Mouse (Mus musculus) CH12.LX (cell line): ENCODE measurements around the gene Gm4881. TPM values are rescaled to one million over a fixed set of nuclear protein-coding genes. Genes with fewer than 3 reads are reported as not detected.
A peak's percentile ranks its signal among the peaks of the same experiment; 100 is the strongest.

Experiments
- DNase-seq: peaks from one replicate; pipeline ENCODE4 v3.0.0-alpha.2; 2013; ENCODE audit errors: extremely low read depth
- H3K27ac ChIP-seq: 2 replicates; pipeline ENCODE4 v1.5.1; 2012; ENCODE audit warnings: low read depth, mild to moderate bottlenecking, control low read depth, moderate library complexity; ENCODE audit not compliant: insufficient read depth
- H3K27me3 ChIP-seq: replicated peaks from 2 replicates; pipeline ENCODE3; 2012; ENCODE audit warnings: inconsistent platforms
- H3K36me3 ChIP-seq, 2 experiments: replicated peaks in 1 of 2; 2 replicates each; pipeline versions ENCODE3 to v1.6.1; 2012; ENCODE audit warnings: inconsistent platforms in 1 of 2, low read length in 1 of 2, mild to moderate bottlenecking in 1 of 2, mixed read lengths in 1 of 2, moderate library complexity in 1 of 2; ENCODE audit not compliant: control insufficient read depth in 1 of 2, insufficient read depth in 1 of 2
- H3K4me1 ChIP-seq, 2 experiments: 2 replicates each; pipeline ENCODE4 v1.6.1; 2012; ENCODE audit warnings: inconsistent platforms in 1 of 2, moderate library complexity in 1 of 2; ENCODE audit not compliant: insufficient read depth in 2 of 2, control insufficient read depth in 1 of 2
- H3K4me2 ChIP-seq: 2 replicates; pipeline ENCODE4 v1.6.1; 2012; ENCODE audit warnings: low read depth, mild to moderate bottlenecking, control low read depth; ENCODE audit not compliant: poor library complexity, insufficient read depth, severe bottlenecking
- H3K4me3 ChIP-seq, 3 experiments: fragments of 150-350 bp in 1 of 3; sonication (generic) in 1 of 3; replicated peaks in 1 of 3; 2 replicates each; pipeline versions ENCODE3 to v1.5.1; 2011 to 2012; ENCODE audit warnings: low read depth in 2 of 3, low read length in 2 of 3, mild to moderate bottlenecking in 2 of 3, moderate library complexity in 2 of 3, control low read depth in 1 of 3, improper control_type of control experiment in 1 of 3, inconsistent platforms in 1 of 3, mixed read lengths in 1 of 3; ENCODE audit not compliant: poor library complexity in 1 of 3
- H3K79me2 ChIP-seq: replicated peaks from 2 replicates; pipeline ENCODE4 v1.6.1; 2012; ENCODE audit warnings: mild to moderate bottlenecking, moderate library complexity; ENCODE audit not compliant: control insufficient read depth, poor library complexity, insufficient read depth, severe bottlenecking; ENCODE audit errors: extremely low read depth
- H3K9ac ChIP-seq: 2 replicates; pipeline ENCODE4 v1.6.1; 2012; ENCODE audit warnings: low read depth, mild to moderate bottlenecking, control low read depth, moderate library complexity; ENCODE audit not compliant: insufficient read depth
- H3K9me3 ChIP-seq: replicated peaks from 2 replicates; pipeline ENCODE3; 2012; ENCODE audit warnings: low read length, inconsistent platforms, mixed read lengths
- CHD1 ChIP-seq: IDR thresholded peaks from 2 replicates; pipeline ENCODE4 v1.6.1; 2012; ENCODE audit warnings: low read depth, low read length, improper control_type of control experiment, inconsistent platforms
- EP300 ChIP-seq: IDR thresholded peaks from 2 replicates; pipeline ENCODE4 v1.6.1; 2011; ENCODE audit warnings: low read length, improper control_type of control experiment
- JUN ChIP-seq: IDR thresholded peaks from 2 replicates; pipeline ENCODE4 v1.6.1; 2011; ENCODE audit warnings: low read depth, mild to moderate bottlenecking, low read length, improper control_type of control experiment, moderate library complexity; ENCODE audit not compliant: insufficient read depth
- MAX ChIP-seq: IDR thresholded peaks from 2 replicates; pipeline ENCODE4 v1.6.1; 2011; ENCODE audit warnings: low read length, improper control_type of control experiment
- NELFE ChIP-seq: IDR thresholded peaks from 2 replicates; pipeline ENCODE4 v1.6.1; 2011; ENCODE audit warnings: low read depth, low read length, improper control_type of control experiment
- POLR2A ChIP-seq: IDR thresholded peaks from 2 replicates; pipeline ENCODE4 v1.6.1; 2011; ENCODE audit warnings: low read depth, mild to moderate bottlenecking, improper control_type of control experiment, low read length
- RAD21 ChIP-seq: IDR thresholded peaks from 2 replicates; pipeline ENCODE4 v1.6.1; 2011; ENCODE audit warnings: low read depth, mild to moderate bottlenecking, low read length, improper control_type of control experiment, moderate library complexity
- RCOR1 ChIP-seq: conservative IDR thresholded peaks from 2 replicates; pipeline ENCODE4 v1.6.1; 2012; ENCODE audit warnings: low read depth, mild to moderate bottlenecking, inconsistent platforms, low read length, improper control_type of control experiment
- SIN3A ChIP-seq: IDR thresholded peaks from 2 replicates; pipeline ENCODE4 v1.6.1; 2012; ENCODE audit warnings: low read length, improper control_type of control experiment, inconsistent platforms
- SMC3 ChIP-seq: IDR thresholded peaks from 2 replicates; pipeline ENCODE4 v1.6.1; 2011; ENCODE audit warnings: low read depth, low read length, improper control_type of control experiment
- TBP ChIP-seq: conservative IDR thresholded peaks from 2 replicates; pipeline ENCODE4 v1.6.1; 2011; ENCODE audit warnings: low read depth, low read length, improper control_type of control experiment
- dilution Hi-C: fragments of 300-500 bp; cut with MboI; formaldehyde crosslinking; loops from 2 replicates; pipeline ENCODE4 v1.14.3; 2020; ENCODE audit warnings: low sequenced_read_pairs; ENCODE audit not compliant: extremely low pct_unique_long_range_greater_than_20kb, extremely low pct_ligation_motif_present
- in situ Hi-C: fragments of 300-500 bp; cut with MboI; formaldehyde crosslinking; loops from 3 replicates; pipeline ENCODE4 v1.14.3; 2019; ENCODE audit warnings: low sequenced_read_pairs, low pct_ligation_motif_present, low pct_unique_long_range_greater_than_20kb, mixed read lengths
- polyA plus RNA-seq: library from polyadenylated mRNA; unstranded; fragments of >175 nt; gene quantifications from 2 replicates; pipeline ENCODE4 v1.2.1, GENCODE M21; 2012; ENCODE audit warnings: low read depth; ENCODE audit not compliant: insufficient read length
- total RNA-seq, 2 experiments: library from RNA; depleted of rRNA; stranded (reverse); fragments of 300-350 nt in 1 of 2; fragments of >200 nt in 1 of 2; gene quantifications; 2 replicates each; pipeline ENCODE4 v1.2.3; 2012 to 2014

Gm4881 gene
- total and polyA plus RNA-seq, 3 experiments, result not detected

GRCm38 (mm10) chr7:24890281-24891216, 53.7 kb downstream of the Gm4881 start (continued):
- TF ChIP-seq RCOR1 (peak; percentile 85; the same call in 1 of the 2 replicates), SIN3A (peak; percentile 79)

- Histone ChIP-seq H3K9me3 (no peaks in the 10 kb centered on the region), H3K4me1 (peaks cover 3 to 72% of the 10 kb centered on the region in 2 experiments; a peak in 3 of 4 replicates), H3K4me3 (no peak overlapping the region), H3K9ac (no peak overlapping the region), H3K27ac (0 out of 2 replicates have a peak overlapping the region, but pooled peaks have one; percentile 8), H3K79me2 (peaks cover 40% of the 10 kb centered on the region), H3K36me3 (peaks cover 51 to 62% of the 10 kb centered on the region in 2 experiments), H3K4me2 (no peak overlapping the region), H3K27me3 (no peaks in the 10 kb centered on the region)
- no peak for DNase-seq
- no peak for TF ChIP-seq RCOR1
- no peak for TF ChIP-seq RAD21
- no peak for TF ChIP-seq SIN3A
- peak; percentile 4 for TF ChIP-seq POLR2A
- no peak for TF ChIP-seq CHD1
- in situ Hi-C loops, result loop anchor here (5.0 kb wide), 1 partner anchor 63 kb away; no protein-coding TSS in a partner anchor
- dilution Hi-C loops, result no loop called here
These were observed 54.7 kb downstream of the Gm4881 start for GRCm38 (mm10) chr7:24889431-24890220.

GRCm38 (mm10) chr7:24887096-24887495, 57.2 kb downstream of the Gm4881 start:
- in situ Hi-C loops, result loop anchor here (5.0 kb wide), 1 partner anchor 65 kb away; no protein-coding TSS in a partner anchor
- Histone ChIP-seq H3K79me2 (peaks cover 42% of the 10 kb centered on the region), H3K4me3 (peak overlapping the region; percentile 99 to 100 (median 100)), H3K9me3 (no peaks in the 10 kb centered on the region), H3K27ac (peak overlapping the region; percentile 29; the same call in 1 of the 2 replicates), H3K36me3 (peaks cover 51 to 62% of the 10 kb centered on the region in 2 experiments), H3K4me2 (peak overlapping the region; percentile 94), H3K4me1 (peaks cover 0 to 50% of the 10 kb centered on the region in 2 experiments; a peak in 2 of 4 replicates), H3K9ac (peak overlapping the region; percentile 100), H3K27me3 (no peaks in the 10 kb centered on the region)
- dilution Hi-C loops, result no loop called here
- no peak for DNase-seq
- TF ChIP-seq NELFE (no peak), MAX (no peak), JUN (no peak), EP300 (no peak), TBP (no peak), SMC3 (no peak), CHD1 (no peak)
